Mouse (Mus musculus) E14TG2a.4 (cell line): ENCODE measurements around the gene Tedc1.

Source experiments
- CTCF ChIP-seq: conservative IDR thresholded peaks from 2 replicates; pipeline ENCODE4 v1.5.1; 2014; ENCODE audit warnings: low read length
- POU5F1 ChIP-seq: IDR thresholded peaks from 2 replicates; pipeline ENCODE4 v1.6.1; 2014; ENCODE audit warnings: low read length, borderline replicate concordance

DNA sequence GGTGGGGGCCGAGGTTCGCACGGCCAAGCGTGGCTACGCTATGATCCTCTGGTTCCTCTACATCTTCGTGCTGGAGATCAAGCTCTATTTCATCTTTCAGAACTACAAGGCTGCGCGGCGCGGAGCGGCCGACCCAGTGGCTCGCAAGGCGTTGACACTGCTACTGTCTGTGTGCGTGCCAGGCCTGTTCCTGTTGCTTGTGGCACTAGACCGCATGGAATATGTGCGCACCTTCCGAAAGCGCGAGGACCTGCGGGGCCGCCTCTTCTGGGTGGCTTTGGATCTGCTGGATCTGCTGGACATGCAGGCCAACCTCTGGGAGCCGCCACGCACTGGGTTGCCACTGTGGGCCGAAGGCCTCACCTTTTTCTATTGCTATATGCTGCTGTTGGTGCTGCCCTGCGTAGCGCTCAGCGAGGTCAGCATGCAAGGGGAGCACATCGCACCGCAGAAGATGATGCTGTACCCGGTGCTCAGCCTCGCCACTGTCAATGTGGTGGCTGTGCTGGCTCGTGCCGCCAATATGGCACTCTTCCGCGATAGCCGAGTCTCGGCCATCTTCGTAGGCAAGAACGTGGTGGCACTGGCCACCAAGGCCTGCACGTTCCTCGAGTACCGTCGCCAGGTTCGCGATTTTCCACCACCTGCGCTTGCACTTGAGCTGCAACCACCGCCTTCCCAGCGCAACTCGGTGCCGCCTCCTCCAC lies 32.3 kb downstream of the Tedc1 start:
- TF ChIP-seq CTCF, result no peak
- no peak for TF ChIP-seq POU5F1
